Mouse (Mus musculus) gastrocnemius, postnatal 4 days (tissue): ENCODE results near the gene Igfbp6. TPM values are rescaled to one million over a fixed set of nuclear protein-coding genes. Genes with fewer than 3 reads are reported as not detected.

Experiments
- total RNA-seq, 2 experiments: library from RNA; stranded (reverse); gene quantifications; 2 replicates each; pipeline ENCODE4 v1.2.3; 2021

Gene Igfbp6
- total RNA-seq, 2 experiments from 2014 or later: 80.3 to 91.9 TPM

Other genes with a start within 250 kb of the Igfbp6 start
- under 1 TPM; 0.44 to 0.67 TPM for gene Krt4, start 219.6 kb upstream of the Igfbp6 start, total RNA-seq
- under 1 TPM; 0.44 to 0.47 TPM for gene Krt79, start 204.0 kb upstream of the Igfbp6 start, total RNA-seq
- not detected for gene Krt78, start 190.1 kb upstream of the Igfbp6 start, total RNA-seq
- gene Krt8, start 139.9 kb upstream of the Igfbp6 start, total RNA-seq: 1 to 10 TPM; 4.0 to 4.7 TPM
- 1 to 10 TPM; 2.3 to 5.8 TPM for gene Krt18, start 116.2 kb upstream of the Igfbp6 start, total RNA-seq
- gene Eif4b, start 70.6 kb upstream of the Igfbp6 start, total RNA-seq: 100 to 1,000 TPM; 182 to 199 TPM
- gene Tns2, start 43.9 kb upstream of the Igfbp6 start, total RNA-seq: 10 to 100 TPM; 58.7 to 59.5 TPM
- gene Spryd3, start 8.1 kb upstream of the Igfbp6 start, total RNA-seq: 10 to 100 TPM; 21.1 to 26.7 TPM
- under 1 TPM; 0.18 to 0.39 TPM for gene Soat2, start 6.2 kb downstream of the Igfbp6 start, total RNA-seq
- 10 to 100 TPM; 56.8 to 66.8 TPM for gene Zfp740, start 58.9 kb downstream of the Igfbp6 start, total RNA-seq
- gene Csad, start 60.4 kb downstream of the Igfbp6 start, total RNA-seq: 10 to 100 TPM; 41.0 to 43.5 TPM
- gene Itgb7, start 87.6 kb downstream of the Igfbp6 start, total RNA-seq: 1 to 10 TPM; 1.3 to 2.1 TPM
- 10 to 100 TPM; 21.3 to 27.8 TPM for gene Rarg, start 113.2 kb downstream of the Igfbp6 start, total RNA-seq
- not detected for gene Gm9918, start 126.2 kb downstream of the Igfbp6 start, total RNA-seq
- gene Mfsd5, start 135.1 kb downstream of the Igfbp6 start, total RNA-seq: 10 to 100 TPM; 18.9 to 20.0 TPM
- 10 to 100 TPM; 13.0 to 20.5 TPM for gene Espl1, start 151.9 kb downstream of the Igfbp6 start, total RNA-seq
- gene Pfdn5, start 181.8 kb downstream of the Igfbp6 start, total RNA-seq: 100 to 1,000 TPM; 331 to 348 TPM
- 10 to 100 TPM; 31.0 to 35.1 TPM for gene Myg1, start 187.3 kb downstream of the Igfbp6 start, total RNA-seq
- gene Aaas, start 206.4 kb downstream of the Igfbp6 start, total RNA-seq: 10 to 100 TPM; 14.0 to 14.3 TPM
- under 1 TPM; 0.18 to 0.22 TPM for gene Sp7, start 222.8 kb downstream of the Igfbp6 start, total RNA-seq